Mouse (Mus musculus) spleen, postnatal 4 days (tissue): ENCODE measurements around the gene Farsb.

ENCODE experiments used
- DNase-seq, 2 experiments: peaks; one replicate each; pipeline ENCODE4 v3.0.0; 2022; ENCODE audit warnings: low spot score in 2 of 2

The Farsb gene

GRCm38 (mm10) chr1:78484361-78484760 lies 4.3 kb downstream of the Farsb start:
- DNase-seq: no peak

DNA sequence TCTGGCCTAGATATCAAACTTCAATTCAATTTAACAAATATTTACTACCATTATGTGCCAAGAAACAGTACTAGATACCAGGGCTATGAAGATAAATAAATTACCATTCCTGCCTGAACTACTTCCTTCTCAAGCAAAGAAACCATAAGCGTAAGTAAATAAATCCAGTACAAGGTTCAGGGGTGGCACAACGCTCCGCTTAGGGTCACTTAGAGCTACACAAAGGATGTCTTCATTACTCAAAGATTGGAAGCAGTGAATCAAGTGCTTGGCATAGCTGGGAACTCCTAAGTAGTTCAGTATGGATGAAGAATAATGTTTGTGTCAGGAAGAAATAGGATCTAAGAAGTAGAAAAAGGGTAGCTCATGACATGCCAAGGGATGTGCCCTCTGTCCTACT lies 5.3 kb downstream of the Farsb start:
- no peak for DNase-seq

DNA sequence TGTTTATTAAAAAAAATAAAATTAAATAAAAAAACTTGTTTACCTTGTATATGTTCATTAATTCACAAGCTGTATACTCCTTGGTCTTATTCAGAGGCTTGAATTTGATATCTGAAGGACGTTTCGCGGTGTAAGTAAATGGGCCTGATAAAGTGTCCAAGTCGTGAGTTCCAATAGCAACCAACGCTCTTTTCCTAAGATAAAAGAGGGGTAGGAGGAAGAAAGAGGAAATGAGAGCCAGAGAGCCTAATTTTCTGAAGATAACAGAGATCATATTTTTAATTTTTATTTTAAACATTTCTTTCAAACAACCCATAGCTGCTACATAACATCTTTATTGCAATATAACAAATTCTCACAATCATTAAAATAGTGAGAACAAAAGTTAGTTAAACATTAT lies 16.3 kb downstream of the Farsb start:
- DNase-seq: no peak

DNA sequence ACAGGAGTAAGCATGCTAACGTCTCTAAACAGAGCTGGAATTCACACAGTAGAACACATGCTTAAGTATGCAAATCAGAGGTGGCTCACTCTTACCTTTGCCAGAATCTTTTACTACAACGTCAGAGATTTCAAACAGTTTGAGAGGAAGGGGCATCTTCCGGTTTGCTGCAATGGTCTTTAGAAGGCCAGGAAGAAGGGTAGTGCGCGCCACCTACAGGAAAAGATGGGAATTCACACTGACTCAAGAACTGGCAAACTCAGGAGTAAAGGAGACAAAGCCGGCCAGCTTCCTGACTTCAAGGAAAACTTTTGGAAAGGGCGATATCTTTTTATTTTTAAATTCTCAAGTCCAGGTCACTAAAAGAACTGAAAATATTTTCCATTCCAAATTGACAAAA lies 34.0 kb downstream of the Farsb start:
- DNase-seq: no peak

GRCm38 (mm10) chr1:78453886-78454285 lies 34.8 kb downstream of the Farsb start:
- no peak for DNase-seq

- no peak for DNase-seq
Measured at GRCm38 (mm10) chr1:78452544-78452943, 36.2 kb downstream of the Farsb start.

- no peak for DNase-seq
Measured at GRCm38 (mm10) chr1:78451070-78451854, 37.4 kb downstream of the Farsb start.

- DNase-seq: no peak
Measured at GRCm38 (mm10) chr1:78448091-78448490, 40.6 kb downstream of the Farsb start.

- no peak for DNase-seq
Measured at GRCm38 (mm10) chr1:78446742-78447141, 42.0 kb downstream of the Farsb start.

DNA sequence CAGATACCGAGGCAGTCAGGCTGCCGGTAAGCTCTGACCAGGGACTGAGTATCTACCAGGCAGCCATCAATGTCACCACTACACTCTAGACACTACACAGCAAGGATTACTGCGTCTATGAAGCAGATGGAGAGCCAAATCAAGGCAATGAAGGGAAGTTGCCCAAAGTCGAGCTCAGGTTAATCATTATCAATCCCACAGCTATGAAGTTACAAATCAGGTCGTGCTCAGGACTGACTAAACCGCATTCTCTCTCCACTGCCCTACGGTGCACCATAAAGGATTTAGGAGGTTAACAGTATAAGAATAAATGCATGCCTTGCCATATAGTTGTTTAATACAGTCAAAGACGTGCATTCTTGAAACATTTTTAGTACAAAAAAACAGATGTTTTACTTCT lies 42.5 kb downstream of the Farsb start:
- DNase-seq: no peak

DNA sequence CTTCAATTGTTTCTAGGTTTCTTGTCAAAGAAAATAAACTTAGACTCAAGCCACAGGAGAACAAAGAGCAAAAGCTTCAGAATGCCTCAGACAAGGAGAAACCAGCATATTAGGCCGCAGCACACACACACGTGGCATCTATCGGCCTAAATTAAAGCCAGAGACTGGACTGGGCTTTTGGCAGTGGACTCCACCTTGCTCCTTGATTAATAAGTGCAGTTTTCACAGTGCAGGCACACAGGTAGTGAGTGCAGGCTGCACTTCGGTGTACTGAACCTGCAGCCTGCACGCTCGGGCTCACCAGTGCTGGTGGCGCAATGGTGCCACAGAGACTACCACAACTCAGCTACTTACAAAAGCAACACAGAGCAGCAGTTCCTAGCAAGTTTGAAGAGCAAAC lies 45.6 kb downstream of the Farsb start:
- no peak for DNase-seq

DNA sequence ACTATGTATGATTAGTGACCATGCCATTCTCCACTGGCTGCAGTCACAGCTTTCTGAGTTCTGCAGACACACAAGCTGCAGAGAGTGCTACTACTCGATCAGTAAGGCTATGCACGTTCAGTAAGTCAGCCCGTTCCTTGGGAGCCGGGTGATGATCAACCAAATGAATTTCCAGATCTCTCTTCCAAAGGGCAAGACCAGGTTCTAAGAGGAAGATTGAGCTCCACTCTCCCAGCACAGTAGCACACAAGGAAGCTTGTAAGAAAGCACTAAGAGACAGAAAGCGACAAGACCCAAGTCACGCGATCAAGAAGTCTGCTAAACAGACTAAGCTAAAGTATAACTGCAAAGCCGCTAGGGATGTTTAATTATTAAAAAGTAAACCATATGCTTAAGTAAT lies 48.0 kb downstream of the Farsb start:
- no peak for DNase-seq

DNA sequence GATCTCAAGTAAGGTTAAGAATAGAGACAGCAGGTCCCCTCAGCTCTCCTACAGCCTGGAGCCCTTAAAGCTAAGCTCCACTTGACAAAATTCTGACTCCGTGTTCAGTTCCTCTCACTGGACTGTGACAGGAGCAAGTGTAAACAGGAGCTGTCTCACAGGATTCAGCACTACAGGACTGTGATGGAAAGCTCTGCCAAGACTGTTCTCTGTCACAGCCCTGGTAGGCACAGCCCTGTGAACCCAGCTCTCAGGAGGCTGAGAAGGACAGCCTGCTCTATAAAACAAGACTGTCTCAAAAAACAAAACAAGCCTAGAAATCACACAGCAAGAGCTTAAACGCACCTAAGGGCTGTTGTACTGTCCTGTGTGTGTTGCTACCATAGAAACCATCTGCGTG lies 51.5 kb downstream of the Farsb start:
- DNase-seq: no peak

GRCm38 (mm10) chr1:78436445-78436844 lies 52.3 kb downstream of the Farsb start:
- no peak for DNase-seq

GRCm38 (mm10) chr1:78435967-78436366 lies 52.7 kb downstream of the Farsb start:
- DNase-seq: no peak

DNA sequence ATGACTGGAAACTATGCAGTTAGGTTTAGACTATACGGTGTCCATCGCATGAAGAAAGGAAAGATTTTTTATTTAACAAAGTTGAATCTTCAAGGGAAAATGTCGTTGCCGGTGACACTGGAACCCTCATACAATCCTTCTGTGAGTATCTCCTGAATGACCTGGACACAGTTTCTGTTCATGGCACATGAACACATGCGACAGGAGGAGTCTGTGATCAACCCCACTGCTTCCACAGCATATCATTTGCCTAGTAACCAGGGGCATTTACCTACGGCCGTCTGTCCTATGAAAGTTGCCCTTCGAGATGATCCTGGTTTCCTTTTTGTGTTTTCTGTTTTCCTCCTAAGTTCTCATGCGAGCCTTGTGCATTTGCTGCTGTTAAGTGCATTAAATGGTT lies 55.2 kb downstream of the Farsb start:
- DNase-seq: no peak

- DNase-seq: no peak
Measured at GRCm38 (mm10) chr1:78428851-78429250, 59.8 kb downstream of the Farsb start.

DNA sequence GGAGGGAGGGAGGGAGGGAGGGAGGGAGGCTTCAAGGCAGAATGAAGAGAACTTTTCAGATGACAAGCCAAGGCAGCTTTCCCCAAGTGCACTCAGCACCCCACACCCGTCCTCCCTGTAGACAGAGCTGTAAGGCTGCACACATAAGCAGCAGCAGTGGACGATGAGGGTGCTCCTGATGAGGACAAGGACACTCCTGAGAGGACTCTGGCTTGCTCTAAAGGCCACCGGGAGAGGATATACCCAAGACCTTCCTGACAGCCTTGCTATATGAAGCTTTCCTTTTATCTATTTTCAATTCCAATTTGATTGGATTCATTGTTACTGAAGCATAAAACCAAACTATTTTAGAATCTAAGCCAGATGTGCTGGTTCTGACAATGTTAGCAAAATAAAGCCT lies 61.9 kb downstream of the Farsb start:
- DNase-seq: no peak

DNA sequence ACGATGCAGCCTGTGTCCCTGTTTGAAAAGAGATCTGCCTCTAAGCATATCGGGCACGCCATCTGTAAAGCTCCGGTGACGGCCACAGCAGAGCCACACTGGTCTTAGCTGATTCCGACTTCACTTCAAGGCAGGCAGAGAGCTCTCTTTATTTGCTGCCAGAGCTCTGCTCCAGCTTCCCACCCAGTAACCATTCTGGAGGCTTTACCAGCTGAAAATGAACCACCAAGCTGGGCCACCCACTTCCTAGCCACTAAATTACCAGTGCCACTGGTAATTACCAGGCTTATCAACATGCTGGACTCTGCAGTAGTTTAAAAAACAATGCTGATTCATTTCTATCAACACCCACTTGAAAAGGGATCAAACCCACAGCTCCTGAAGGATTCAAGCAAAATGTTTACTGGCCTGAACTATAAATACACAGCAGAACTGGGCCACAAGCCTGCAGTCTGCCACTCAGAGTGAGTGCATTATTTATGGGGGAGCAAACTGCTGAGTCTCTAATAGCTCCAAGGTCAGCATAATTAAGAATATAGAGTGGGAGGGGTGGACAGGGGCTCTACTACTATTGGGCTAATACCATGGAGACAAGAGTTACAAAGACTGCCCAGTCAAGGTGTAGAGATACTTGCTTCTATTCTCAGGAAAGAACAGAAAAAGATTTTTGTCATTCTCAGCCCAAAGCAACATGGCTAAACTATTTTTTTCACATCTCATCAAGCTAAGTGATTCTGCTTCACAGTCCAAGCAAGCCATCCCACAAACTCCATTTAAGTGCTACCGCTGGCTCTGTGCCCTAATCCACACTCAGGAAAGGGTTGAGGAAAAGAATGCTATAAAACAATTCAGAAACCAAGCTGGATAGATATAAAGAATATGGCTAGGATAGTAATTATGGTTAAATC lies 62.6 kb downstream of the Farsb start:
- no peak for DNase-seq

GRCm38 (mm10) chr1:78425309-78425708 lies 63.4 kb downstream of the Farsb start:
- no peak for DNase-seq

- no peak for DNase-seq
Measured at GRCm38 (mm10) chr1:78424848-78425247, 63.8 kb downstream of the Farsb start.

- no peak for DNase-seq
Measured at GRCm38 (mm10) chr1:78422576-78422975, 66.1 kb downstream of the Farsb start.

DNA sequence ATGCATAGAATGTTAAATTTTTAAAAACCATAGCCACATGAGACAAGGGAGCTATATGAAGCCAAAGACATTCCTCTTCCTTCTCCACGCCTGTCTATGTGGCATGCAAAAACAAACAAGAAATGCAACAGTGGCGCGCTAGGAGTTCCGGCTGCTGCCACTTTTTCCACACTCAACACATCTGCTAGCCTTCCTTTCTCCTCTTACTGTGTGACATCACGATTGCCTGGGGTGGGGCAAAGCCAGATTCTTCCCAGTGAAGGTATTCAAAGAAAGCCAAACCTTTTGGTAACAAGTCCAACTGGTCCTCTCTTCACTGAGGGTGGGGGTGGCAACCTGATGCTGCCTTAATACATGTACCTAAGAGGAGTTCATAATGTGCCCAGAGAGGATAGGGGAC lies 66.9 kb downstream of the Farsb start:
- no peak for DNase-seq
